Mouse (Mus musculus) embryonic fibroblast, embryonic 13.5 days (primary cell): ENCODE data around the gene Tdrd6.

Experiments used
- CTCF ChIP-seq: IDR thresholded peaks from 2 replicates; pipeline ENCODE4 v1.5.1; 2011; ENCODE audit warnings: mild to moderate bottlenecking, control low read depth, low read length, moderate library complexity, borderline replicate concordance; ENCODE audit not compliant: insufficient read depth
- POLR2A ChIP-seq: IDR thresholded peaks from 2 replicates; pipeline ENCODE4 v1.6.1; 2011; ENCODE audit warnings: low read depth, mild to moderate bottlenecking, control low read depth, low read length, moderate library complexity

- no peak for TF ChIP-seq CTCF
- TF ChIP-seq POLR2A: no peak
Observed at GRCm38 (mm10) chr17:43612221-43612620, 17.9 kb downstream of the Tdrd6 start.
